Mouse (Mus musculus): Measurements from ENCODE around the gene Tjp1. TPM values are rescaled to one million over a fixed set of nuclear protein-coding genes. Genes with fewer than 3 reads are reported as not detected.

The Tjp1 gene
- total and polyA plus RNA-seq, 3 experiments, result not detected

GRCm38 (mm10) chr7:65455208-65455607, 72.4 kb downstream of the Tjp1 start:
- H3K4me1 ChIP-seq (ENCODE audit: control insufficient read depth in 1 of 2, insufficient read depth in 2 of 2), result peaks cover 0 to 20% of the 10 kb centered on the region in 2 experiments; a peak in 2 of 4 replicates
- no peaks in the 10 kb centered on the region for H3K79me2 ChIP-seq (replicated peaks; ENCODE audit: control insufficient read depth, extremely low read depth, insufficient read depth, poor library complexity, severe bottlenecking)
- DNase-seq (ENCODE audit: extremely low read depth), result no peak
- no peak overlapping the region for H3K4me3 ChIP-seq (replicated peaks in 1 of 3; ENCODE audit: low read depth in 2 of 3, low read length in 2 of 3, poor library complexity in 1 of 3)
- dilution Hi-C loops (cut with MboI; ENCODE audit: extremely low pct_ligation_motif_present, extremely low pct_unique_long_range_greater_than_20kb, low sequenced_read_pairs) (no loop called here), in situ Hi-C loops (cut with MboI; ENCODE audit: low pct_ligation_motif_present, low pct_unique_long_range_greater_than_20kb, low sequenced_read_pairs) (no loop called here)
- no peaks in the 10 kb centered on the region for H3K36me3 ChIP-seq (replicated peaks in 1 of 2; ENCODE audit: control insufficient read depth in 1 of 2, insufficient read depth in 1 of 2, low read length in 1 of 2)
- H3K27ac ChIP-seq (ENCODE audit: insufficient read depth, low read depth), result no peak overlapping the region
- TF ChIP-seq CHD2 (IDR thresholded peaks at IDR 0.05; ENCODE audit: low read length) (no peak), E2F4 (IDR thresholded peaks at IDR 0.05; ENCODE audit: insufficient replicate concordance, low read depth, low read length) (no peak), POLR2AphosphoS2 (IDR thresholded peaks at IDR 0.05; ENCODE audit: low read depth, low read length) (no peak)
- H3K9ac ChIP-seq (ENCODE audit: insufficient read depth, low read depth), result no peak overlapping the region
- peaks cover 2% of the 10 kb centered on the region for H3K9me3 ChIP-seq (replicated peaks; ENCODE audit: low read length)
- no peaks in the 10 kb centered on the region for H3K27me3 ChIP-seq (replicated peaks)
- H3K4me2 ChIP-seq (ENCODE audit: insufficient read depth, low read depth, poor library complexity, severe bottlenecking), result no peak overlapping the region

- Histone ChIP-seq H3K4me2 (ENCODE audit: insufficient read depth, low read depth, poor library complexity, severe bottlenecking) (no peak overlapping the region), H3K4me1 (ENCODE audit: control insufficient read depth in 1 of 2, insufficient read depth in 2 of 2) (peaks cover 0 to 23% of the 10 kb centered on the region in 2 experiments; a peak in 2 of 4 replicates), H3K9me3 (replicated peaks; ENCODE audit: low read length) (peaks cover 3% of the 10 kb centered on the region), H3K79me2 (replicated peaks; ENCODE audit: control insufficient read depth, extremely low read depth, insufficient read depth, poor library complexity, severe bottlenecking) (no peaks in the 10 kb centered on the region), H3K27me3 (replicated peaks) (no peaks in the 10 kb centered on the region), H3K9ac (ENCODE audit: insufficient read depth, low read depth) (no peak overlapping the region), H3K36me3 (replicated peaks in 1 of 2; ENCODE audit: control insufficient read depth in 1 of 2, insufficient read depth in 1 of 2, low read length in 1 of 2) (no peaks in the 10 kb centered on the region), H3K27ac (ENCODE audit: insufficient read depth, low read depth) (no peak overlapping the region), H3K4me3 (replicated peaks in 1 of 3; ENCODE audit: low read depth in 2 of 3, low read length in 2 of 3, poor library complexity in 1 of 3) (no peak overlapping the region)
- in situ Hi-C loops (cut with MboI; ENCODE audit: low pct_ligation_motif_present, low pct_unique_long_range_greater_than_20kb, low sequenced_read_pairs) (no loop called here), dilution Hi-C loops (cut with MboI; ENCODE audit: extremely low pct_ligation_motif_present, extremely low pct_unique_long_range_greater_than_20kb, low sequenced_read_pairs) (no loop called here)
- no peak for DNase-seq (ENCODE audit: extremely low read depth)
- no peak for TF ChIP-seq HCFC1 (IDR thresholded peaks at IDR 0.05; ENCODE audit: low read depth, low read length)
- no peak for TF ChIP-seq EP300 (IDR thresholded peaks at IDR 0.05; ENCODE audit: low read length)
- TF ChIP-seq TCF12 (IDR thresholded peaks at IDR 0.05; ENCODE audit: low read depth, low read length), result no peak
- TF ChIP-seq MXI1 (IDR thresholded peaks at IDR 0.05; ENCODE audit: low read depth, low read length), result no peak
- no peak for TF ChIP-seq ELF1 (IDR thresholded peaks at IDR 0.05; ENCODE audit: low read depth, low read length)
- TF ChIP-seq RCOR1 (conservative IDR thresholded peaks at IDR 0.05; ENCODE audit: low read depth, low read length), result no peak
- TF ChIP-seq UBTF (IDR thresholded peaks at IDR 0.05; ENCODE audit: low read depth, low read length), result no peak
- no peak for TF ChIP-seq CHD1 (IDR thresholded peaks at IDR 0.05; ENCODE audit: low read depth, low read length)
- no peak for TF ChIP-seq JUN (IDR thresholded peaks at IDR 0.05; ENCODE audit: insufficient read depth, low read depth, low read length)
- no peak for TF ChIP-seq CHD2 (IDR thresholded peaks at IDR 0.05; ENCODE audit: low read length)
- no peak for TF ChIP-seq GABPA (IDR thresholded peaks at IDR 0.05; ENCODE audit: insufficient replicate concordance, low read depth, low read length)
- no peak for TF ChIP-seq IRF4 (IDR thresholded peaks at IDR 0.05; ENCODE audit: low read depth, low read length)
These were observed 73.3 kb downstream of the Tjp1 start for GRCm38 (mm10) chr7:65454269-65454668.

DNA sequence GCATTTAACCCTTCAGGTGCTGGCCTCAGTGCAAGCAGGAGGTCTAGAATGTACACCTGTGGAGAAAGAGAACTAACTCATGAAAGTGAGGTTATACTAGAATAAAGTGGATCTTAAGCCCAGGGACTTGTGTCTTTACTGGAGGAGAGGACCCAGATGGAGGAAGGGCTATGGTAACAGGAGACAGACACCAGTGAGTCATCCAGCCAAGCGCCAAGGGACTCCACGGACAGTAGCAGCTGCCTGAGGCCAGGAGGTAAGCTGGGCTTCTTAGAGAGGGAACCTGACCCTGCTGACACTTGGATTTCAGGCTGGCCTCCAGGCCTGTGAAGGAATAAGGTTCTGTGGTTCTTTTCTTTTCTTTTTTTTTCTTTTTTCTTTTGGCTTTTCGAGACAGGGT, 75.3 kb downstream of the Tjp1 start:
- in situ Hi-C loops (cut with MboI; ENCODE audit: low pct_ligation_motif_present, low pct_unique_long_range_greater_than_20kb, low sequenced_read_pairs) (no loop called here), dilution Hi-C loops (cut with MboI; ENCODE audit: extremely low pct_ligation_motif_present, extremely low pct_unique_long_range_greater_than_20kb, low sequenced_read_pairs) (no loop called here)
- DNase-seq (ENCODE audit: extremely low read depth), result peak; percentile 37
- H3K4me2 ChIP-seq (ENCODE audit: insufficient read depth, low read depth, poor library complexity, severe bottlenecking), result no peak overlapping the region
- H3K36me3 ChIP-seq (replicated peaks in 1 of 2; ENCODE audit: control insufficient read depth in 1 of 2, insufficient read depth in 1 of 2, low read length in 1 of 2), result no peaks in the 10 kb centered on the region
- H3K4me3 ChIP-seq (replicated peaks in 1 of 3; ENCODE audit: low read depth in 2 of 3, low read length in 2 of 3, poor library complexity in 1 of 3), result no peak overlapping the region
- peaks cover 0 to 23% of the 10 kb centered on the region in 2 experiments; a peak in 2 of 4 replicates for H3K4me1 ChIP-seq (ENCODE audit: control insufficient read depth in 1 of 2, insufficient read depth in 2 of 2)
- H3K9me3 ChIP-seq (replicated peaks; ENCODE audit: low read length), result peaks cover 5% of the 10 kb centered on the region
- no peak overlapping the region for H3K27ac ChIP-seq (ENCODE audit: insufficient read depth, low read depth)
- H3K27me3 ChIP-seq (replicated peaks), result no peaks in the 10 kb centered on the region
- no peak overlapping the region for H3K9ac ChIP-seq (ENCODE audit: insufficient read depth, low read depth)
- no peaks in the 10 kb centered on the region for H3K79me2 ChIP-seq (replicated peaks; ENCODE audit: control insufficient read depth, extremely low read depth, insufficient read depth, poor library complexity, severe bottlenecking)
- TF ChIP-seq ELF1 (IDR thresholded peaks at IDR 0.05; ENCODE audit: low read depth, low read length) (no peak), HCFC1 (IDR thresholded peaks at IDR 0.05; ENCODE audit: low read depth, low read length) (no peak), NRF1 (IDR thresholded peaks at IDR 0.05; ENCODE audit: low read depth, low read length) (no peak), MYC (IDR thresholded peaks at IDR 0.05; ENCODE audit: low read depth, low read length) (no peak)
